Mouse (Mus musculus): ENCODE results near the gene Nlgn3.
"Not testable (repeated sequence)": the region's sequence is repeated elsewhere in the genome, so short reads cannot be mapped to it uniquely, and the experiment has no call there.

The Nlgn3 gene

GRCm38 (mm10) chrX:101300427-101301030, 1.6 kb downstream of the Nlgn3 start:
- peak; percentile 30 to 52 for DNase-seq

DNA sequence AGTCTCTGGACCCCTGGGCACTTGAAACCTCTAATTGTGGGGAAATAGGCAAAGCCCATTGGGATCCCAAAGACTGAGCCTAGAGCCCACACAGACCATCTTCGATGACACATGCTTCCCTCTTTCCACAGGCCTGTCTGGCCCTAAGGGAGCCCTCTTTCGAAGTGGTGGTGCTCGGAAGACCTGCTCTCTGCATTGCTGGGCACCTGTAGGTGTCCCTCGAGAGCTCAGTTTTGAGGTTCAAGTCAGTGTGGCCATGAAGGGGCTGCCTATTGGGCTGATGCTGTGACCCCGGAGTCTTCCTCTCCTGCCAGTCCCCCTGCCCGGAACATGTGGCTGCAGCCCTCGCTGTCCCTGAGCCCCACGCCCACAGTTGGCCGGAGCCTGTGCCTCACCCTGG, 2.7 kb downstream of the Nlgn3 start:
- DNase-seq: no peak

GRCm38 (mm10) chrX:101304646-101305045, 5.7 kb downstream of the Nlgn3 start:
- DNase-seq: no peak

DNA sequence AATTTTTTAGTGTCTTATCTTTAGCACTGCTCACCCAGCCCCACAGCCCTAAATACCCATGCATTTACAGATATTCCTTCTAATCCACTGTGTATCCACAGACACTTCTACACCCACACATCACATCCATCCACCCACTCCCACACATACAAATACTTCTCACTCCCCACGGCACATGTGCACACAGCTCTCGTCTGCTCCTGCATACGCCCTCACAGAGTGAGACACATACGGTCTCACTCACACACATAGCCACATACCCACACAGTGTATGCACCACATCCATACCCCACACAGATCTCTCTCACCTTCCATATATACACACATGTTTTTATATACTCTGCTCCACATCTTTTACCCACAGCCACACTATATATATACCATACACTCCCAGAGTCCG, 10.3 kb downstream of the Nlgn3 start:
- no peak for DNase-seq

DNA sequence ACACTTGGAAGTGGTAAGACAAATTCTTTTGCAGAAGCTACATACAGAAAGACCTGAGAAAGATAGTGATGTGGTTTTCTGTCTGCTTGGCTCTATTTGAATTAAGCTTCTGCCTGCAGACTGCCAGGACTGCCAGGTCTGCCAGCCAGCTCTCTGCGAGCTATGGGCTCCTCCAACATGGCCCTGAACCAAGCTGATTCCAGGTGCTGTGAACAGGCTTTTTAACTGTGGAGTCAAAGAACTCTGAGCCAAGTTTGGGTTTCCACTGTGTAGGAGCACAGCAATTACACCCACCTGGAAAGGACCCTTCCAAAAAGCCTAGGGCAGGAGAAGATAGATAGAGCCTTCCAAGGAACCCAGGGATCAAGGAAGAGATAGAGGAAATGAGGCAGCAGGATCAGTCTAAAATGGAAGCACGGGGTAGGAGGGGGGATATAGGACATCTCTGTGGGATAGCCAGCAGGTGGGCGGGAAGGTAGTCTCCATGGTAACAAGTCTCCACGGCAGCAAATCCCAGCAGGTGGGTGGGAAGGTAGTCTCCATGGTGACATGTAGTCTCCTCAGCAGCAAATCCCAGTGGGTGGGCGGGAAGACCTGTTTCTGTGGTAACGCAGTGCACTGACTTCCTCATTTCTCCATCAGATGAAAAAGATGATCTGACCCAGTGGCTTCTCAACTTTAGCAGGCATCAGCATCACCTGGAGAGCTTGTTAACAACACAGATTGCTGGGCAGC, 14.8 kb downstream of the Nlgn3 start:
- no peak for DNase-seq

- no peak for DNase-seq
These were observed 20.8 kb downstream of the Nlgn3 start for GRCm38 (mm10) chrX:101319775-101320174.

DNA sequence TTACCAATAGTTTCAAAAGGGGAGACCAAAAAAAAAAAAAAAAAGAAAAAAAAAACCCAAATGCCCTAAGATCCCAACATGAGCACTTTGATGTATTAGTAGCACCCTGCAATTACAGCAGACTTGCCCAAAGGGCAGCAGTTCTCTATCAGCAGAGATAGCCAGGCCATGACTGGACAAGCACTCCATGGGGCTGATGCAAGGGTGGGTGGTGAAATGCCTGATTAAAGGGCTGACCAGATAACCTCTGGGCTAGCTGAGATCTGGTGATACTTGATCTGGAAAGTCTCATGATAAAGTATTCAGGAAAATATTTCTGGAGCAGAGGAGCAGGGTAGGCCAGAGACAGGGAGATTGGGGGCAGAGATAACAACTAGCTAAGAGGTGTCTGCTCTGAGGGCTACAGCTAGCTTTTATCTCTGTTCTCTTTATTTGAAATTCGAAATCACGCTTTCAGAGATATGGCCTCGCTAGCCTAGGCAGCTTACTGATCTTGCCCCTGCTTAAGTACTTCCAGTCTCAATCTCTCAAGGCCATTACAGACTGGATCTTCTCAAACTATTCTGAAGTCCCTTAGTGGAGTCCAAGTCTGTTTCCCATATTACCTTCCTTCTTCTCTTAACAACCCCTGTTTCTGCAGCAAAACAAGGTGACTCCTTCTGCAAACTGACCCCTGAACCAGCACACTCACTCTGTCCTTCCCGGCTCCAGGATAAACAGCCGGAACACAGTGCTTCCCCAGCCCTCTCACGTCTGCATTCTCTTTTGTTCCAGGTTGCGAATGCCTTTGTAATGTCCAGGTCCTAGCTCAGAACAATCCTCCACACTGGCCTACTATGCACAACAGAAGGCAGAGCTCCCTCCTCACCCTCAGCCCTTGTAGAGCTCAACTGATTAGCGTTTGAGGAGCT, 27.3 kb downstream of the Nlgn3 start:
- DNase-seq: no peak

DNA sequence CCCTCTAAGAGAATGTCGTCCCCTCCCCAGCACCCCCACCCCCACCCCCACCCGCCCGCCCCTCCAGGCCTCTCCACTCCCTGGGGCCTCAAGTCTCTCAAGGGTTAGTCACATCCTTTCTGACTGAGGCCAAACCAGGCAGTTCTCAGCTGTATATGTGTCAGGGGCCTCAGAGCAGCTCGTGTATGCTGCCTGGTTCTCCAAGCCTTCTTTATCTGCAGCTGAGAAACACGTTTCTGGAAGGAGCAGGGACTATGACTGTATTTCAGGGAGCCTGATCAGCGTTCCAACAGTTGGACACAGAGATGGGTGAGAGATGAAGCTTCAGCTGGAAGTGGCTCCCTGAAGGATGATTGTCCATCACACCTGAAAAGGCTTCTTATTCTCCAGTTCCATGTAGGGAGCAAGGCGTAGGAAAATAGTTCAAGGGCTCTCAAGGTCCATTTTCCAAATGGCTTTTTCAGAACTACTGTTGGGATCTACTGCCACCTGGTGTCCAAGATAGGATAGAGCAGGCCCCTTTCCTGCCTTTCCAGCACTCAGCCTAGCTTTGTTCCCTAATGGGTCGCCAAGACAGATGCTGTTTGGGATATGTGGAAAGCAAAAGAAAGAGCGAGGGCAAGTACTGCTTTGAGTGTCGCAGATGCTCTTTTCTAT, 30.5 kb downstream of the Nlgn3 start:
- peak; percentile 74 to 80 for DNase-seq

DNA sequence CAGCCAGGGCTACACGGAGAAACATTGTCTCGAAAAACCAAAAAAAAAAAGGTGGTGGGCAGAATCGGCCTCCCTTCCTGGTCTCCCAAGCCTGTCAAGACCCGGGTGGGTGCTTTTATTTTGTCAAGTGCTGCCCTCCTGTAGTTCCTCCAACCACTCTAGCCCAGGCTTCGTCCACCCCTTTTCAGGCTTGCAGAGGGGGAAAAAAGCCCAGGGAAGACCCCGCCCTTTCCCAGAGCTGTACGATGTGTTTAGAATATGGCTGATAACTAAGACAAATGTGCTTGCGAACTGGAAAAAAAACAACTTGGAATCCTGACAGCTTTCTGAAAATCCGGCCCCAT, 33.0 kb downstream of the Nlgn3 start:
- DNase-seq: no peak

GRCm38 (mm10) chrX:101332375-101333211, 33.6 kb downstream of the Nlgn3 start:
- DNase-seq: peak; percentile 83 to 90

DNA sequence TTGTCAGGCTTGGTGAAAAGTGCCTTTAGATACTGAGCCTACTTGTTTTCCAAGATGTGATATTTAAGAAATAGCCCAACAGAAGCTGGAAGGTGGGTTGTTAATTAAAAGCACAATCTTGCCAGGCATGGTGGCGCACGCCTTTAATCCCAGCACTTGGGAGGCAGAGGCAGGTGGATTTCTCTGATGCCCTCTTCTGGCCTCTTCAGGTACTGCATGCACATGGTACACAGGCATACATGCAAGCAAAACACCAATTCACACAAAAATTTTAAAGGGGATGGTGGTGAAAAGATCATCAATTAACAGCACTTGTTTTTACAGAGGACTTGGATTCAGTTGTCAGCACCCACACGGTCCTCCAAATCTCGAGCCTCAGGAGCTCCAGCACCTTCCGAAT, 35.6 kb downstream of the Nlgn3 start:
- peak in 1 of 2 experiments; percentile 27 for DNase-seq

DNA sequence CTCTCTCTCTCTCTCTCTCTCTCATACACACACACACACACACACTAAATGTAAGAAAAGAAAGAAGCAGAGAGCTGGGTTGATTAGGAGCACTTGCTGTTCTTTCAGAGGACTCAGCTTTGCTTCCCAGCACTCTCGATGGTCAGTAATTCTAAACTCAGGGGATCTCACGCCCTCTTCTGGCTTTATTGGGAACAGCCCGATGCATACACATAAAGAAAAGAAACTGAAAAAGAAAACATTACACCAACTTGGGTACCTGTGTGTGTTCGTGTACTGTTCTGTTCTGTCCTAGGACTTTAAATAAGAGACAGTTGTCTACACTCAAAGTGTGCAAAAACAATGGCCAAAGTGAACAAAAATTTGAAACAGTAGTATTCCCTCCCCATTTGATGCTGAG, 39.7 kb downstream of the Nlgn3 start:
- DNase-seq: no peak

GRCm38 (mm10) chrX:101342837-101343236, 43.9 kb downstream of the Nlgn3 start:
- DNase-seq: not testable (repeated sequence)

DNA sequence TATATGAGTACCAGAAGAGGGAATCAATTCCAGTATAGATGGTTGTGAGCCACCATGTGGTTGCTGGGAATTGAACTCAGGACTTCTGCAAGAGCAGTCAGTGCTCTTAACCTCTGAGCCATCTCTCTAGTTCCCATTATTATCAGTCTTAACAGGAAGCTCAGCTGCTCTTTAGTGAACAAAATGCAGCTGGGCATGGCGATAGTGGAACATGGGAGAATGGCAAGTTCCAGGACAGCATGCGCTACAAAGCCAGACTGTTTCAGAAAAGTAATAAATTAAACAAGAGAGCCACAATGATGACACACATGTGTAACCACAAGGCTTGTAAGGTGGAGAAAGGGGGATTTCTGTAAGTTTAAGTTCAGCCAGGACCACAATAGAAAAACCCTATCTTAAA, 46.5 kb downstream of the Nlgn3 start:
- DNase-seq: no peak

- DNase-seq: no peak
These were observed 47.5 kb downstream of the Nlgn3 start for GRCm38 (mm10) chrX:101346475-101346874.

- no peak for DNase-seq
These were observed 52.2 kb downstream of the Nlgn3 start for GRCm38 (mm10) chrX:101351188-101351587.

GRCm38 (mm10) chrX:101358902-101359301, 59.9 kb downstream of the Nlgn3 start:
- DNase-seq: peak; percentile 17 to 30

- no peak for DNase-seq
These were observed 70.0 kb downstream of the Nlgn3 start for GRCm38 (mm10) chrX:101369001-101369400.

DNA sequence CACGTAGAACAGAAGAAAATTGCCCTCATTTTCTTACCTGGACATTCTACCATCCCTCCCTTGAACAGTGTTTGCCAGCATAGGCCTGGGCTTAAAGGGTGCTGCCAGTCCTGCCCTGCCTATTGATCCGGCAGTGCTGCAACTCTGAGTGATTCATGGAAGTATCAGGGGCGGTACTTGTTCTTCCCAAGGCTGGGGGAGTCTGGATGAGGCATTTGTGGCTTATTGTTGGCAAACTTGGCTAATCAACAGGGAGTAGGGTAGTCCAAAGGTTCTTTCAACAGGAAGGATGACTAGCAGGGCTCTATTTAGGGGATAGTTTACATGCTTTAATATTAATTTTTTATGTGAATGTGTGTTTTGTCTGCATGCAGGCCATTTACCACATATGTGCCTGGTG, 71.6 kb downstream of the Nlgn3 start:
- DNase-seq: no peak

- DNase-seq: no peak
These were observed 74.0 kb downstream of the Nlgn3 start for GRCm38 (mm10) chrX:101372946-101373345.
